Mouse (Mus musculus) kidney, adult 2 months (tissue): ENCODE data around the gene Cacna2d4.

Experiments used
- CTCF ChIP-seq: fragments of 200-500 bp; conservative IDR thresholded peaks from 2 replicates; pipeline ENCODE4 v1.5.1; 2011; ENCODE audit warnings: low read depth, mild to moderate bottlenecking, control low read depth, low read length, moderate library complexity, mixed read lengths; ENCODE audit not compliant: insufficient read depth, insufficient read length
- POLR2A ChIP-seq: fragments of 200-500 bp; IDR thresholded peaks from one replicate; pipeline ENCODE4 v1.6.1; 2011; ENCODE audit warnings: low read depth, low read length, control low read depth

DNA sequence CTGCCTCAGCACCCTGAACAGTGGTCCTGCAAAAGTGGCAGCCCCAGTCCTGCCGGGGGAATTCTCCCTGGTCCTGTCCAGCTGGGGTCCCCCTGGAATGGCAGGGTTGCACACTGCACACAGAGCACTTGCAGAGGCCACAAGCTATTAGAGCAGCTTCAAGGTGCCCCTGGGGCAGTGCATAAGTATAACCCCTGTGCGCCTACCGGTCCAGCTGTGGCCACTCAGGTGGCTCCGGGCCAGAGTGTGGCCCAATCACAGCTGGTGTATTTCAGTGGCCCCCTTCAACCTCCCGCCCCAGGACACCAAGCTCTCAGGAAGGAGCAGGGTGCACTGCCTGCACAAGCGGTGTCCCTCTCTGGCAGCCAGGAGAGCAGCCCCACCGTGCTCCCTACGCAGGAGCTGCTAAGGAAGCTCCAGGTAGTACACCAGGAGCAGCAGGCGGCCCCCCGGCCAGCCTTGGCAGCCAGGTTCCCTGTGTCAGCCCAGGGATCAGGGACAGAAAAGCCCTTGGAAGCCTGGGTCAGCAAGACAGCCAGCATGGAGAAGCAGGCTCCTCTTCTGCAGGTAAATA is 21.2 kb upstream of the Cacna2d4 start:
- TF ChIP-seq CTCF, result no peak
- no peak for TF ChIP-seq POLR2A
